Mouse (Mus musculus) bone marrow macrophage, adult 2 months (primary cell): ENCODE results near the gene BC051665.

Source experiments
- CTCF ChIP-seq: IDR thresholded peaks from 2 replicates; pipeline ENCODE4 v1.5.1; 2012; ENCODE audit warnings: low read depth, mild to moderate bottlenecking, low read length, moderate library complexity
- POLR2A ChIP-seq: IDR thresholded peaks from 2 replicates; pipeline ENCODE4 v1.6.1; 2012; ENCODE audit warnings: mild to moderate bottlenecking, low read depth, low read length, borderline replicate concordance

DNA sequence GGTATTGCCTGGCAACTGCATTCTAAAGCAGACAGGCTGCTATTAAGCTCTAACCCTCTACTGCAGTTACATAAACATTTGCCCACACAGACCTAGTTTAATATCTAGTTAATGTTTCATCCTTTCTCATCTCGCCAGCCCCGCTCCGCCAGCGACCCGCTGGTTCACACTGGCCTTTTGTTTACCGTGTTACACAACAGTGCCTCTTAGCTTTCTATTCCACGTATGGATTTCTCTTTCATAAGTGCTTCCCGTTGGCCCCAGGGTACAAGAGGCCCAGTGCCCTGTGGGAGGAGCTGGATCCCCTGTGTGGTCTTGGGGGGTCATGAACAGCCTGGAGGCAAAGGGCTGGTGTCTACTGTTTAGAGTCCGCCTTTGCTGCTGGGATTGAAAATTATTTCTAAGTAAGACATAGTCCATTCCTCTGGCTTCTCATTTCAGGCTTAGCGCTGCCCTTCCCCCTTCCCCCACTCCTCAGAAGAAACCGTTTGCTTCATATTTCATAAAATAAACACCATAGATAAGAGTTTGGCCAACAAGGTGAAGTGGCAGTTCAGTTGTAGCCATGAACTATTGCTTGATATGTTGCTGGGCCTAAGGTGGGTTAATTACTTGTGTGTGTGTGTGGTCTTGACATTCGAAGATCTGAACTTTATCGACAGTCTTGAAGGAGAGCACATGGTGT, 49.6 kb downstream of the BC051665 start:
- TF ChIP-seq CTCF: no peak
- TF ChIP-seq POLR2A: no peak
